Mouse (Mus musculus): Measurements from ENCODE around the gene Hpf1.

DNA sequence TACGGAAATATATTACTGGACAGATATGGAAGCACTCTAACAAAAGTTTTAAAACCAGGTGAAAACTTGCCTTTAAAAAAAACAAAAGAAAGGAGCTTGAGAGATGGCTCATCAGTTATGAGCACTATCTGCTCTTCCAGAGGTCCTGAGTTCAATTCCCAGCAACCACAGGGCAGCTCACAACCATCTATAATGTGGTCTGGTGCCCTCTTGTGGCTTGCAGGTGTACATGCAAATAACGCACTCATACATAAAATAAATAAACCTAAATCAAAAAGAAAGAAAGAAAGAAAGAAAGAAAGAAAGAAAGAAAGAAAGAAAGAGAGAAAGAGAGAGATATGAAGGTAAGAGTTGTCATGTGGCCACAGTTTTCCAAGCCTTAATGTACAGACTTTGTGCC lies 52.6 kb downstream of the Hpf1 start:
- TF ChIP-seq CTCF (IDR thresholded peaks at IDR 0.05; ENCODE audit: extremely low read depth, insufficient read length, insufficient replicate concordance, low read depth, low read length) (peak; percentile 25; the same call in 1 of the 2 replicates), POLR2A (IDR thresholded peaks at IDR 0.05; ENCODE audit: low read depth, low read length) (no peak)

Data from small intestine, adult 2 months (tissue).